Mouse (Mus musculus) kidney, embryonic 15.5 days (tissue): ENCODE data around the gene R3hdm4. TPM values are rescaled to one million over a fixed set of nuclear protein-coding genes. Genes with fewer than 3 reads are reported as not detected.

Source experiments
- ATAC-seq: fragments of 200-750 bp; cut with Nextera tagmentation; replicated peaks from 2 replicates; pipeline ENCODE4 v1.8.0; 2017; ENCODE audit warnings: moderate TSS enrichment; ENCODE audit not compliant: low FRiP score
- H3K27ac ChIP-seq: fragments of 300-500 bp; sonication (generic); 2 replicates; pipeline ENCODE4 v1.5.1; 2015; ENCODE audit warnings: mild to moderate bottlenecking, inconsistent platforms
- H3K27me3 ChIP-seq: fragments of 300-500 bp; sonication (generic); 2 replicates; pipeline ENCODE4 v1.6.1; 2015; ENCODE audit warnings: inconsistent platforms
- H3K36me3 ChIP-seq: fragments of 300-500 bp; sonication (generic); 2 replicates; pipeline ENCODE4 v1.6.1; 2015; ENCODE audit warnings: inconsistent platforms
- H3K4me1 ChIP-seq: fragments of 300-500 bp; sonication (generic); 2 replicates; pipeline ENCODE4 v1.6.1; 2015; ENCODE audit warnings: inconsistent platforms
- H3K4me2 ChIP-seq: fragments of 300-500 bp; sonication (generic); 2 replicates; pipeline ENCODE4 v1.6.1; 2015; ENCODE audit warnings: moderate library complexity, mild to moderate bottlenecking, inconsistent platforms
- H3K4me3 ChIP-seq: fragments of 300-500 bp; sonication (generic); replicated peaks from 2 replicates; pipeline ENCODE4 v1.5.1; 2015; ENCODE audit warnings: mild to moderate bottlenecking, inconsistent platforms
- H3K9ac ChIP-seq: fragments of 300-500 bp; sonication (generic); 2 replicates; pipeline ENCODE4 v1.6.1; 2015; ENCODE audit warnings: mild to moderate bottlenecking, inconsistent platforms
- H3K9me3 ChIP-seq: fragments of 300-500 bp; sonication (generic); replicated peaks from 2 replicates; pipeline ENCODE4 v1.6.1; 2016; ENCODE audit warnings: inconsistent platforms
- WGBS: fragments of 180-500 bp; shearing (Covaris S2); methylation state at CpG from one replicate; pipeline ENCODE4 v1.1.7; 2015; ENCODE audit warnings: mixed read lengths; 5-methylcytosine and 5-hydroxymethylcytosine counted together
- microRNA-seq: library from miRNA; unstranded; fragments of <30 nt; microRNA quantifications from one replicate; pipeline ENCODE4, GENCODE M21; 2016
- polyA plus RNA-seq: library from polyadenylated mRNA; unstranded; fragments of >200 nt; fragmentation: Nextera tagmentation; extraction: Ambion mirVana; gene quantifications from 2 replicates; pipeline ENCODE4 v1.2.1, GENCODE M21; 2015

R3hdm4 gene
- polyA plus RNA-seq, 1 experiment from 2014 or later, result 155 TPM

DNA sequence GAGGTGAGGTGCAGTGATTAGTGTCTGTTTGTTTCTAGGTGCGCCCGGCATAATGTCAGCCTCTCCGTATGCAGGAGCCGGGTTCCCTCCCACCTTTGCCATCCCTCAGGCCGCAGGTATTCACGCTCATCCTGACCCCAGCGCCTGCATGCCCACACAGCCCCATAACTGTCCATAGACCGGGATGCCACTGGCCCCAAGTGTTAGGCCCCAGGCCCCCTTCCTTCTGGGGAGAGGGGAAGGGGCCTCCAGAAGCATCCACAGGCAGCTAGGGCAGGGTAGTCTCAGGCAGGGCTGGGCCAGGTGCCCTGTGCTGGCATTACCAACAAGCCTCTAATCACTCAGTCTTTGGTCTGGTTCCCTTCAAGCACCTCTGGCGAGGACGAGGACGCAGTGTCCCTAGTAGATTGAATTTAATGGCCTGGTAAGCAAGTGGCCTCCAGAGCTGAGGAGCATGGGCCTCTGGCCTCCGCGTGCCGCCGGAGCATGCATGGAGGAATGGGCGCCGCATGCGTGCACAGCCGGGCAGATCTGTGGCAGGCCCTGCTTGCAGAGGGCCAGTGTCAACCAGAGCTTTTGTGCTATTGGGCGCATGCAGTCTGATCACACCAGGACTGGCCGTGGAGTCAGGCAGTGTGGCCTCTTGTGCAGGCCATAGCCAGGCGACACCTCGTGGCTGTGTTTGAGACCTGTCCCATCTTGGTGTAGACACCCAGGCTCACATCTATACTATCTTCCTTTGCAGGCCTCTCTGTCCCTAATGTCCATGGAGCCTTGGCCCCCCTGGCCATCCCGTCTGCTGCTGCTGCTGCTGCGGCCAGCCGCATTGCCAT lies 60.7 kb downstream of the R3hdm4 start:
- Histone ChIP-seq H3K4me3 (no peak overlapping the region), H3K9me3 (no peaks in the 10 kb centered on the region), H3K4me2 (0 out of 2 replicates have a peak overlapping the region, but pooled peaks have one; percentile 0), H3K27ac (peak overlapping the region; percentile 100), H3K9ac (no peak overlapping the region), H3K4me1 (peaks cover 75% of the 10 kb centered on the region), H3K27me3 (no peaks in the 10 kb centered on the region), H3K36me3 (peaks cover 92% of the 10 kb centered on the region)
- ATAC-seq, result no peak
- WGBS, result 87% methylated on average over 26 of the region's 26 CpGs

Small RNA genes within 50 kb of the gene (microRNA-seq; reads per million reads assigned to microRNA genes)
- not detected for gene Mir6910

Other genes with a start within 250 kb of the R3hdm4 start
- gene Cdc34, start 239.0 kb downstream of the R3hdm4 start, polyA plus RNA-seq, result 88.4 and 100 TPM in 2 replicates
- 0.50 and 0.95 TPM in 2 replicates for gene Gzmm, start 232.2 kb downstream of the R3hdm4 start, polyA plus RNA-seq
- 913 and 925 TPM in 2 replicates for gene Bsg, start 216.7 kb downstream of the R3hdm4 start, polyA plus RNA-seq
- gene Hcn2, start 204.6 kb downstream of the R3hdm4 start, polyA plus RNA-seq, result 0.05 and 0.19 TPM in 2 replicates
- 43.7 and 54.4 TPM in 2 replicates for gene Polrmt, start 174.6 kb downstream of the R3hdm4 start, polyA plus RNA-seq
- 0.12 and 0.14 TPM in 2 replicates for gene Fgf22, start 166.1 kb downstream of the R3hdm4 start, polyA plus RNA-seq
- 88.5 and 102 TPM in 2 replicates for gene Rnf126, start 154.3 kb downstream of the R3hdm4 start, polyA plus RNA-seq
- 15.3 and 15.6 TPM in 2 replicates for gene Fstl3, start 143.9 kb downstream of the R3hdm4 start, polyA plus RNA-seq
- 0.29 TPM in 1 of 2 replicates, not detected in the other for gene Prss57, start 130.2 kb downstream of the R3hdm4 start, polyA plus RNA-seq
- gene Palm, start 127.6 kb downstream of the R3hdm4 start, polyA plus RNA-seq, result 144 and 158 TPM in 2 replicates
- 14.9 and 15.2 TPM in 2 replicates for gene Misp, start 100.2 kb downstream of the R3hdm4 start, polyA plus RNA-seq
- gene Ptbp1, start 66.8 kb downstream of the R3hdm4 start, polyA plus RNA-seq, result 398 and 438 TPM in 2 replicates
- gene Prtn3, start 46.7 kb downstream of the R3hdm4 start, polyA plus RNA-seq, result 7.4 and 8.3 TPM in 2 replicates
- gene Plppr3, start 46.6 kb downstream of the R3hdm4 start, polyA plus RNA-seq, result 62.1 and 74.5 TPM in 2 replicates
- gene Elane, start 35.0 kb downstream of the R3hdm4 start, polyA plus RNA-seq, result 2.6 and 3.4 TPM in 2 replicates
- gene Cfd, start 30.4 kb downstream of the R3hdm4 start, polyA plus RNA-seq, result not detected in 2 replicates
- gene Med16, start 12.3 kb downstream of the R3hdm4 start, polyA plus RNA-seq, result 59.6 and 70.7 TPM in 2 replicates
- 0.96 and 14.1 TPM in 2 replicates for gene Gm26602, start 10.4 kb downstream of the R3hdm4 start, polyA plus RNA-seq
- 0.71 and 1.2 TPM in 2 replicates for gene Kiss1r, start 4.2 kb downstream of the R3hdm4 start, polyA plus RNA-seq
- 7.3 and 7.4 TPM in 2 replicates for gene Arid3a, start 5.8 kb upstream of the R3hdm4 start, polyA plus RNA-seq
- 115 TPM in 2 replicates for gene Wdr18, start 38.9 kb upstream of the R3hdm4 start, polyA plus RNA-seq
- 0.31 and 0.39 TPM in 2 replicates for gene Grin3b, start 49.5 kb upstream of the R3hdm4 start, polyA plus RNA-seq
- gene Tmem259, start 63.1 kb upstream of the R3hdm4 start, polyA plus RNA-seq, result 15.7 and 17.5 TPM in 2 replicates
- gene Cnn2, start 67.4 kb upstream of the R3hdm4 start, polyA plus RNA-seq, result 253 and 292 TPM in 2 replicates
- gene Abca7, start 75.3 kb upstream of the R3hdm4 start, polyA plus RNA-seq, result 3.9 and 4.5 TPM in 2 replicates
- 8.7 and 10.0 TPM in 2 replicates for gene Arhgap45, start 95.4 kb upstream of the R3hdm4 start, polyA plus RNA-seq
- 235 and 243 TPM in 2 replicates for gene Polr2e, start 118.6 kb upstream of the R3hdm4 start, polyA plus RNA-seq
- gene Gpx4, start 126.0 kb upstream of the R3hdm4 start, polyA plus RNA-seq, result 581 and 603 TPM in 2 replicates
- gene Sbno2, start 184.4 kb upstream of the R3hdm4 start, polyA plus RNA-seq, result 14.4 and 16.2 TPM in 2 replicates
- 15.0 and 22.4 TPM in 2 replicates for gene Stk11, start 194.6 kb upstream of the R3hdm4 start, polyA plus RNA-seq
- 594 and 612 TPM in 2 replicates for gene Atp5d, start 217.4 kb upstream of the R3hdm4 start, polyA plus RNA-seq
- 5.7 and 6.1 TPM in 2 replicates for gene Cbarp, start 219.6 kb upstream of the R3hdm4 start, polyA plus RNA-seq
- gene Midn, start 227.1 kb upstream of the R3hdm4 start, polyA plus RNA-seq, result 18.8 and 19.5 TPM in 2 replicates
- gene Cirbp, start 244.8 kb upstream of the R3hdm4 start, polyA plus RNA-seq, result 95.1 and 111 TPM in 2 replicates